Mouse (Mus musculus): ENCODE measurements around the gene Plcb3. TPM values are rescaled to one million over a fixed set of nuclear protein-coding genes. Genes with fewer than 3 reads are reported as not detected.
"Not testable (repeated sequence)": the region's sequence is repeated elsewhere in the genome, so short reads cannot be mapped to it uniquely, and the experiment has no call there.

Gene Plcb3
- total RNA-seq, 2 experiments from 2014 or later, result 18.1 to 19.3 TPM

DNA sequence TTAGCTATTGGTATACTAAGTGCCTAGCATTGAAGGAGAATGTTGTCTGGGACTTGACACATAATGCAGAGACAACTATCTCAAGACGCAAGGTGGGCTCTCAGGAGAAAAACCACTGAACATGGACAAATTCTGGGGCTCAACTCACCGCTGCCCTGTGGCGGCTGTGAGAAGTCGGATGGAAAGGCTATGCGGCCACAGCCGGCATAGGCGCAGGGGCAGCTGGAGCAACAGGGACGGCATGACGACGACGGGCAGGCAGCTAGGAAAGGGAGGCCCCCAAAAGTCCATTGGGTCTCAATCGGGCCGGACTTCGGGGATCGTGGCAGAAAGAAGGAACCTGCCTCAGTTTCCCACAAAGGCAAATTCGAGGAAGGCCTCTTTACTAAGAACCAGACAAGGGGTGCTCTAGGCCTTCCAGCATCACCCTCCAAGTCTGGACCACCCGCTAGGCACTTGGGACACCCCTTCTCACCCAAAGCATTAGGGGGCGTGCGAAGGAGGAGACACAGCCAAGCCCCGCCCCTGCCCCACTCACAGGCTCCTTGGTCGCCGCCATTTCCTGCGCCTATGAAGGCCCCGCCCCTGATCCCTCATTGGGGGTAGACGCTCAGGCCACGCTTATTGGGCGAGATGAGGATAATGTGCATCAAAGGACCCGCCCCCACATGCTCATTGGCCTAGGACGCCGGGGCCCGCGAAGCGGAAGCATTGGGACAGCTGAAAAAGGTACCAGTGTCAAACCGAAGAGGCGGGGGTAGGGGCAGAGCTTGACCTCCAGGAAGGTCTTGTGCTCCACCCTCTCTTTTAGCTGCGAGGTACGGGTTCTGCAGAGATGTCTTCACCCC, 16.0 kb upstream of the Plcb3 start, which contains the start of gene Dnajc4:
Dnajc4 (minus strand) TSS at position 562 of the 848 bp plus-strand sequence.
- peak; percentile 97 to 98 for DNase-seq
- intact Hi-C loops (cut with DNase I), result no loop called here

DNA sequence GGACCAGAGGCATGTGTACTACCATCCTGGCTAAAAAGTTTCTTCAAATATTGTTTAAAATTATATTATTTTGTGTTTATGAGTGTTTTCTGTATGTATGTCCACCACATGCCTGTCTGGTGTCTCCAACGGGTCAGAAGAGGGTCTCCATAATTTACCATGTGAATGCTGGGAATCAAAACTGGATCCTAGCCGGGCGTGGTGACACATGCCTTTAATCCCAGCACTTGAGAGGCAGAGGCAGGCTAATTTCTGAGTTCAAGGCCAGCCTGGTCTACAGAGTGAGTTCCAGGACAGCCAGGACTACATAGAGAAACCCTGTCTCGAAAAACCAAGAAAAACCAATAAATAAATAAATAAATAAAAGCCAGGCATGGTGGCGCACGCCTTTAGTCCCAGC, 14.9 kb upstream of the Plcb3 start:
- peak in 1 of 2 experiments; percentile 3 for DNase-seq
- intact Hi-C loops (cut with DNase I), result not testable (repeated sequence)

DNA sequence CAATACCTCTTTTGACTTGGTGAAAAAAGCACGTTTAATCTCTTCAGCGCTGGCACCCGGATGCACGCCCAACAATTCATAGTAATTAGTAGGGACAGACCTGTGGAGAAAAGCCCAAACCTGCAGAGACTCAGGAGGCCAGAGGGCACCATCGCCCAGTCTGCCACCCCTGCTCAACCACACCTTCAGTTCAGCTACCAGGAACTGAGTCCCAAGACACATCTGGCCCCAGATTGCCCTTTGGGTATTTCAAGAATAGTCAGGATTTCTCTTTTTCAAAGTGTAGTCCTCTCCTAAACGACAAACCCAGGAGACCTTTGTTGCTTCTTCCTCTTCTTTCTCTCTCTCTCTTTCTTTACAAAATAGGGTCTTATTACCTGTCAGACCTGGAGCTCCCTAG, 14.4 kb upstream of the Plcb3 start:
- no peak for DNase-seq
- intact Hi-C loops (cut with DNase I), result no loop called here

DNA sequence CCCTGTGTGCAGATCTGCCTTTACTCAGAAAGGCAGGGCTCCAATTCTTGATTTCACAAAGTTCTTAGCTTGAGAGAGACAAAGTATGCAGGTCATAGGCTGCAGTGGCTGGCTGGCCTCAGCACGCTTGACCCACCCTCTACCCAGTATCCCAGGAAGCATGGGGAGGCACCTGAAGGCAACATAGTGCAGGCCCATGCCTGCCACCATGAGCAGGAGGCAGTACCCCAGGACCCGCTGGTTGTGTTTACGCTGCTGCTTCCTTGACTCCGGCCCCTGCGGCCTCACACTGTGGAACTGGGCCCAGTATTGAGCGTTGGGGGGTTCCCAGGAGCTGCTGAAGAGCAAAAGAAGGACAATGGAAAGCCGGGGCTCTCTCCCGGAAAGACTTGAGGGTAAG, 13.0 kb upstream of the Plcb3 start:
- intact Hi-C loops (cut with DNase I), result no loop called here
- no peak for DNase-seq

DNA sequence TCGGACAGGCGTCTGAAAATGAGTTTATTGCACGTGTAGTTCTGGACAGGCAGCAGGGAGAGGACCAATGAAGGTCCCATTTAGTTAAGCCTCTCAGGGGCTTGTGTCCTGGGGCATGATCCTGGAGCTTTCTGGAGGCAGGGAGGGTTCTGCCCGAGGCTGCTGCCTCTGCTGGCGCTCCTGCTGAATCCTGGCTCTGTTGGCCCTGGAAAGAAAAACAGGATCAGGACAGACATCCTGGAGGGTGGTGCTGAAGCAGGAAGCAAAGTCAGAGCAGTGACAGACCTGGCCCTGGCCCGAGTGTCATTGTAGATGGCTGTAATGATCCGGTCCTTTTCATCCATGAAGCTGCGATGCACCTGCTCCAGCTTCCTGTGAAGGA, 11.6 kb upstream of the Plcb3 start:
- intact Hi-C loops (cut with DNase I), result no loop called here

DNA sequence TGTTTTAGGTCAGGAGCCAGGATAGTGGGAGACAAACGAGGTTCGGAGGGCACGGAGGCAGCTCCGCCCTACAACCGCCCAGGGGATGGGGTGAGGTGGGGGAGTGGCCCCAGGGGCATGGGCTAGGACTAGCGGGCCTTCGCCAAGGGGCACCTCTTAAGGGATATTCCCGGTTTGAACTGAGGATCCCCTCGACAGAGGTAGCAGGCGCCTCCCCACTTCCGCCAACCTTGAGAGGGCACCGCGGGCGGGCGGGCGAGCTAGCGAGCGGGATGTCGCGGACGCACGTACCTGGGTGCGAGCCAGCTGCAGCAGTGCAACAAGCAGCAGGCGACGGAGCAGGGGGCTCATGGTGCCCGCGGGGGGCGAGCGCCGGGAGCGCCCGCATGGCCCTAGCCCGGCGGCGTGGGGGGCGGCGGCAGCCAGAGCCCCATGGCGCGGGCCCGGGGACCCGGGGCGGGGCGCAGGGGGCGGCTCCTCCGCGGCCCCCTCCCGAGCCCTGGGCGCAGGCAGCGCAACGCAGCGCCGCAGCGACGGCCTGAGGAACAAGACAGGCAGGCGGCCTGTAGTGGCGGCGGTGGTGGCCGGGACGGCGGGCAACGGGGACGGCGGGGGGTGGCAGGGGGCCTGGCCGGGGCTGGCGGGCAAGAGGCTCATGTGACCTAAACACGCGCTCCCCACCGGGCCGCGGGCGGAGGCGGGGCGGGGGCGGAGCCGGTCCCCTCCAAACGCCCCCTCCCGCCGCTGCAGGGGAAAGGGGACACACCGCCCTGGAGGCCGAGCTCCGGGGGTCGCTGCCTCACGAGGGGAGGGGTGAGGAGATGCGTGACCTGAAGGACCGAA, 11.0 kb upstream of the Plcb3 start, which contains the start of gene Vegfb:
Vegfb (minus strand) TSS at position 591 of the 843 bp plus-strand sequence.
- intact Hi-C loops (cut with DNase I), result no loop called here
- peak; percentile 78 to 80 for DNase-seq

More for the DNA sequence above, 11.6 kb upstream of the Plcb3 start:
- no peak for DNase-seq

DNA sequence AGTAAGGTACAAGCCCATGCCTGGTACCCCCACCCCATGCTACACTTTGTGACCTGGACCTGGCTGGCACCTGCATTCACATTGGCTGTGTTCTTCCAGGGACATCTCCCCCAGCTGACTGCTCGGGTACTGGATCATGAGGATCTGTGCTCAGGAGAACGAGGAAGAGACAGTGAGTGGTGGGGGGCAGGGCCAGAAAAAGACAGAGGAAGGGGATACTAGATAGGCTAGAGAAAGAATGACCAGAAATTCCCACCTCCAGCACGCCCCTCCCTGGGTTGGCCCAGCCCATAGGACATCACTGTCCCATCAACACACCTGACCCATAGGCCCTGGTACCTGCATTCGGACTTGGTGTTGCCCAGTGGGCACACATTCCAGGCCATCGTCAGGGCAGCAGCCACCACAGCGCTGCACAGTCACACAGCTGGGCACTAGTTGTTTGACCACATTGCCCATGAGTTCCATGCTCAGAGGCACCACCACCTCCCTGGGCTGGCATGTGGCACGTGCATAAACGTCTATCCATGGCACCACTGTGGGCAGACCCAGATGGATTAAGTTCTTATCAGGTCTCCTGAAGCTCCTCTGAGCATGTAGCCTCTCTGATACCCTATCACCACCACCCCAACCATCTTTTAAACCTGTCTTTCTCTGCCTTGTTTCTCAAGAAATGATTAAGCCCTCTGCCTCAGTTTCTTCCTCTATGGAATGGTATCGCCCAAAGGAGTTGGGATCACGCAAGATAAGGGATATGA, 9.9 kb upstream of the Plcb3 start:
- intact Hi-C loops (cut with DNase I), result no loop called here
- no peak for DNase-seq

DNA sequence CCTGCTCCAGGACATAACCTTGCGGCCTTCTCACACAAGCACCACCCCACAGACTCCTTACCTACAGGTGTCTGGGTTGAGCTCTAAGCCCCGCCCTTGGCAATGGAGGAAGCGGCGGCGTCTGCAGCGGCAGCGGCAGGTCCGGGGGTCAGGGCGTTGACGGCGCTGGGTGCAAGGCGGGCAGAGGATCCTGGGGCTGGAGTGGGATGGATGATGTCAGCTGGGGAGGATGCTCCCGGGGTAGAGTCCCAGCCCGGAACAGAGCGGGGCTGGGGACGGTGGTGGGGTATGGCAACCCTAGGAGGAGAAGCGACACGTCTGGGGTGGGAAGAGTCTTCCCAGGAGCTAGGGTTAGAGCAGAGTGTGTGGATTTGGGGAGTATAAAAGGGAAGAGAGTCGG, 9.0 kb upstream of the Plcb3 start:
- intact Hi-C loops (cut with DNase I), result no loop called here
- DNase-seq, result no peak

DNA sequence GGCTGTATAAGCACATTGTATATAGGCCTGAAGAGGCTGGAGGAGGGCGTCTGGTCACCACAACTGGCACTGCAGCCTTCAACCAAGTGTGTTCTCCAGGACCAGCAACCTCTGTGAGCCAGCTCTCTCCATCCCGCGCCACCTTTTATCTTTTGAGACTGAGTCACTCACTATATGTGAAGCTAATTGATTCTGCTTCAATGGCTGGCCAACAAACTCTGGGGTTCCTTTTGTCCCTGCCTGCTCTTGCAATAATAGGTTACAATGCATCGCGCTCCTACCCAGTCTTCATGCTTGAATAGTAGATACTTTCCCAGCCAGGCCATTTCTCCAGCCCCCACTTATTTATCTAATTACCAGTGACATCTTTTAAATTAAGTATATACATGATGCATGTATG, 7.4 kb upstream of the Plcb3 start:
- intact Hi-C loops (cut with DNase I), result no loop called here

DNA sequence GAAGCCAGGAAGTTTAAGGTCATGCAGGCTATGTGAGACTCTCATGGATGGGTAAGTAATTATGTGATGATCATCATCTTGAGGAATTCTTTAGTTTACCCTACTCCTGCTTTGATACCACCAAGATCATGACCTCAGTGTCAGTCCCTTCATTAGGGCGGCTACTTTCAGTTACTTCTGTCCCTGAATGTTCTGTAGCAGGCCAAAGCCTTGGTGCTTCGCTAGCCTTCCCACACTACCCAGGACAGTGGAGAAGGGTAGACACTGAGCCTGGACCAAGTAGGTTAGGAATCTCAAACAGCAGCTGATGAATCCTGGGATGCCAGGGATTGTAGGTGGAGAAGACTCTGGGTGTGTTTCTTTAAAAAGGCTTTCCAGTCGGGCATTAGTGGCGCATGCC, 5.2 kb upstream of the Plcb3 start:
- intact Hi-C loops (cut with DNase I), result no loop called here

More for the DNA sequence above, 7.4 kb upstream of the Plcb3 start:
- no peak for DNase-seq

DNA sequence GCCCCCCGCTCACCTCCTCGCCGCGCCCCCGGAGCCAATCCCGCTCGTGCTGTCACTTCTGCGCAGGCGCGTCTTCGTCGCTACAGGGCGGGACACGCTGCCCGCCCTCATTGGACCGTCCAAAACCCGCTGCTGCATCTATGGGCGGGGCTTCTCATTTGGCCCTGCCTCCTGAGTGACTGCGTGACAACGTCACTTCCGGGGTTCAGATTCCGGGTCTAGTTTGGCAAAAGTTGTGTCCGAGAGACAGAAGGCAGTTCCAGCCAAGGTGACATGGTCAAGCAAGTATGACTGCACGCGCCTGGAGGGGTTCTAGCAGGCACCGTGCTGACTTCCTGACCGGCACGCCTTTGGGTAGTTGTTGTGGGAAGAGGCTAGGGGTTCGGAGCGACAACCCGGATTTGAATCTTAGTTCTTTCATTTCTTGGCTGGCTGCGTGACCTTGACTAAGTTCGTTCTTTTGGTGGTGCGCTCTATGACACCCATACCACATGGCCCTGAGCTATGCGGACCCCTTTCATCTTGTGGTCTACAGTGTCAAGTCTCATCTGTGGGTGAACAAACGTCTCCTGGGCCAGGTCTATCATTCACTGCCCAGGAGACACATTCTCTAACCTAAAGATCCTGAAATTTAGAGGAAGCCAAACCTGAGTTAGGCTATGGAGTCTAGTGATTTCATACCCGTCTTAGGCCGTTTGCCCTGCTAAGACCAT, 4.3 kb upstream of the Plcb3 start, which contains the start of gene Fkbp2:
Fkbp2 (minus strand) TSS at position 121 of the 713 bp plus-strand sequence.
- peak; percentile 99 to 100 for DNase-seq
- intact Hi-C loops (cut with DNase I), result no loop called here

More for the DNA sequence above, 5.2 kb upstream of the Plcb3 start:
- DNase-seq, result no peak

DNA sequence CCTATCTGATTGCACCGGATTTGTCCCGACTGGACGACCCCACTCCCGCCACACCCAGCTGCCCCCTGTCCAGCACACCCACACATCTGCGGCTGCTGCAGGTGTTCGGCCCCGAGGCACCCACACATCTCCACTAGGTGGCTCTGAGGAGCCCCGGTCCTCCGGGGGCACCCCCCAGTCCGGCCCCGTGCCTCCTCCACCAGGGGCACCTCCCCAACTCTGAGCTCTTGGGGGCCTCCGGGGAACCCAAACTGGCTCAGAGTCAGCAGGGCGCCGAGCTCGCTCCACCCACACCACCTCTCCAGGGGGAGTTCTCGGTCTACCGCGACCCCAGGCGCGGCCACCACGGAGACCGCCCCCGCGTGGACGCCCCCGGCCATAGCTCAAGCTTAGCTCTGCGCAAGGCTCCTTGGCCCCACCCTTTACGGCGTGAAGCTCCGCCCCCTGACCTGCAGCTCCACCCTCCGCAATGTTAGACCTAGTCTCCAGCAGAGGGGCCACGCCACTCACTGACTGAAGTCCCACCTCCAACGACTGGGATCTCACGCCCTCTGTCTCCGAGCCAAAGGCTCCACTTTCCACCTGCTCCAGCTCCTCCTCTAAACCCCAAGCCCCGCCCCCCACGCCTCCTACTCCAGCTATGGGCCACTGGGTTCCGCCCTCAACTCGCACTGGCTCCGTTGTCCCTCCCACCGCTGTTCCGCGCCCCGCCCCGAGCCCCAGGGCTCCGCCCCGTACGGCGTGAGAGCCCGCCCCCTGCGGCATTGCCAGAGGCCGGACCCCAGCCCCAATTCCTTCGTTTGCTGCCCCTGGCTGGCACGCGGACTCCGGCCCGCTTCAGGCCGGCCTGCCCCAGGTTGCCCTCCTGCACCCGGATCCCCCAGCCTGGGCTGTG, 3.5 kb upstream of the Plcb3 start:
- intact Hi-C loops (cut with DNase I), result loop anchor here (2.0 to 5.0 kb wide), 3 partner anchors 37 to 55 kb away; partner anchors contain the start of genes Bad, Catsperz and Gpr137
- DNase-seq, result peak; percentile 100

DNA sequence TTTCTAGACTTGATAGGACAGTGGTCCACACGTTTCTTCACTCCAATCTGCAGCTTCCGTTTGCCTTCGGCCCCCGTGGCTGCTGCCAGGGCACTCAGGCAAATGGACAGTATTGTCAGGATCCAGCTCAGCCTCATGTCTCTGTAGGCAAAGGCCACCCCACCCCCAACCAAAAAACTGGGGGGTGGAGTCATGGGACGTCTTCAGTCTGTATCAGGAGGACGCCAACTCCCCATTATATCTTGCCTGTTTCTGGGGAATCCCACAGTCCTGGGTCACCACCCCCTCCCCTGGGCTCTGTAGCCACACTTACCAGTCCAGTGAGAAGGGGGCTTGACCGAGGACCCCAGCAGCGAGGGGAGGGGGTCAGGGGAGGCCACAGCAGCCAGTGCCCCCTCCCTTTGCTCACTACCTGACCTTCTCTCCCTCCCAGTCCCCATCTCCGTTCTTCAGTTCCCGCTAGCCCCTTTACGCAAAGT, 2.8 kb upstream of the Plcb3 start:
- DNase-seq, result peak; percentile 38 to 46
- intact Hi-C loops (cut with DNase I), result loop anchor here (2.0 to 5.0 kb wide), 3 partner anchors 37 to 54 kb away; partner anchors contain the start of genes Bad, Catsperz and Gpr137

DNA sequence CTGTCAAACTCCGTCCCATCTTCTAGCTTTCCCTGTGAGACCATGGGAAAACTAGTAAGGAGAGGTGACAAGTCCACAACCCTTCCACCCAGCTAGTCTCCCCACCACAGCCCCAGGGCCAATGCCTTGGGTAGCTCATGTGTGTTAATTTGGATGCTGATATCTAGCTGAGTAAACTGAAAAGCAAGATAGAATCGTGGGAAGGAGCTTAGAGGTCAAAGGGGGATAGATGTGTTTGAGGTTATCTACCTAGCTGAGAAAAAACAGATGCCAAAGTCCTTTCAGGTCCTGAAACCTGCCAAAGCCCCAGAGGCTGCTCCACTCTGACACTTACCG, 2.3 kb upstream of the Plcb3 start:
- intact Hi-C loops (cut with DNase I), result loop anchor here (2.0 to 5.0 kb wide), 3 partner anchors 36 to 54 kb away; partner anchors contain the start of genes Bad, Catsperz and Gpr137
- DNase-seq, result no peak

DNA sequence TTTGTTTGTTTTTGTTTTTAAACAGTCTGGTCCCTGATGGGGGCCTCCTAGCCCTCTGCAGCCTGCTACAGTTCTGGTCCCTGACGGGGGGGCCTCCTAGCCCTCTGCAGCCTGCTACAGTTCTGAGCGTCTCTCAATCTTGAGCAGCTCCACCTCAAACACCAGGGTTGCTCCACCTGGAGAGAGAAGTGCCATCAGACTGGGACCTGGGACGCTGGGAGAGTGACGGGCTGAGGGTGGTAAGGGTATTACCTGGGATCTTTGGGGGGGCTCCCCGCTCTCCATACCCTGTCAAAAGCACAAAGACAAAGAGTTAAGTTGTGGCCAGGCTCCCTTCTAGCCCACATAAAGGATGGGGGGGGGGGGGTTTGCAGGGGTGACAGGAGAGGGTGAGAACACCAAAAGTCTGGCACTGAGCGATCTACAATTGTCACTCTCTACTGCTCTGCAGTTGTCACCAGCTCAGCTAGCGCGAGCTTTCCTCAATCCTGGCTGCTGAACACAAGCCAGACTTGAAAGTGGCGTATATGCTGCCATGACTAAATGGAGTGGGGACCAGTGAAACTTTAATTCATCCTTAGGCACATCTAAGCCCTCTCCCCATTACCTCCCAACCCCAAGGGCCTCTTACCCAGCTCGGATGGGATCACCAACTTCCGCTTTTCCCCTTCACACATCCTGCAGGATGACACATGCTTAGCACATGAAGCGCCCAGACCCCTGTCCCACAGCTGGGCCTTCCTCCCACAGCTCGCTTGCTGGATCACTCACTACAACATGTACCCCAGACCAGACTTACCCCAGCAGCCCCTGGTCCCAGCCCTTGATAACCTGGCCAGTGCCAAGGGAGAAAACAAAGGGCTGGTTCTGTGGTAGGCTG, 1.7 kb upstream of the Plcb3 start:
- DNase-seq, result no peak
- intact Hi-C loops (cut with DNase I), result loop anchor here (2.0 to 5.0 kb wide), 3 partner anchors 36 to 53 kb away; partner anchors contain the start of genes Bad, Catsperz and Gpr137

DNA sequence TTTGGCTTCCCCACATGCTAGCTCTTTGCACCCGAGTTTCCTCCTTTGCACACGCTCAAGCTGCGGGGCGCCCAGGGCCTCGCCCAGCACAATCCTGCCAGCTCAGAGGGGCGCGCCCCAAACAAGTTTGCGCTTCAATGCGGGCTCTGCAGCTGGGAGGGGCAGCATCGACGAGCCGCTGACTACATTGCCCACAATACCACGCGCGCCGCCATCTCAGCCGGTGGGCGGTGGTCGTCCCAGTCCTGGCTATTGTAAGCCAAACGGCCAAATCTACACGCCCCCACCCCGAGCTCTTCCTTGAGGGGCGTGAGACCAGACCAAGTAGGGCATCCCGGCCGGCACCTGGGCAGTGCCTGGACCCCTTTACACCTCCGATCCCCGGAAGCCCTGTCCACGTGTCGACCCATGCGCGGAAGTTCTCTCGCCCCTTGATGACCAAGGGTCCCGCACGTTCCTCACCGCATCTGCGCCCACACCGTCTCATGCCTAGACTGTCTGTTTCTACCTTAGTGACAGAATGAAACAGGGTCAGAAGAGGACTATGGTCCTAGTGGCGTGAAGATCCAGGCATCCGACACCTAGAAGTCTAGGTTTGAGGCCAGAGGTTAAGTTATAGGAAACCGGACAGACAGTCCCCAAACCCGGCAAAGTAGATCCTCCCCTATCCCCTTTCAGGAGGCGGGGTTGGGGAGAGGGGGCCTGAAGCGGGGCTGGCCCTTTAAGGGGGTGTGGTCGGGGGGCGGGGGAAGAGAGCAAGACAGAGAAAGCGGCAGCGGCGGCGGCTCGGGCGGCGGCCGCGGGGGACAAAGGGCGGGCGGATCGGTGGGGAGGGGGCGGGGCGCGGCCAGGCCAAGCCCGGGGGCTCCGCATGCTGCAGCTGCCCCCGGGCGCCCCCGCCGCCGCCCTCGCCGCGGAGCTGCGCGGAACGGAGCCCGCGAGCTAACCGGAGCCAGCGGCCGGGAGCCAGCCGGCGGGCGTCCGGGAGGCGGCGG, 1.8 kb downstream of the Plcb3 start, which contains the start of gene Ppp1r14b:
Ppp1r14b (plus strand) TSS at position 758 of the 995 bp plus-strand sequence.
- intact Hi-C loops (cut with DNase I), result loop anchor here (1.0 to 5.0 kb wide), 2 partner anchors 22 to 32 kb away; partner anchors contain the start of genes Bad and Gpr137
- DNase-seq, result peak; percentile 84 to 87

All from heart, postnatal 10 days (tissue).